In the genomic region with DNA sequence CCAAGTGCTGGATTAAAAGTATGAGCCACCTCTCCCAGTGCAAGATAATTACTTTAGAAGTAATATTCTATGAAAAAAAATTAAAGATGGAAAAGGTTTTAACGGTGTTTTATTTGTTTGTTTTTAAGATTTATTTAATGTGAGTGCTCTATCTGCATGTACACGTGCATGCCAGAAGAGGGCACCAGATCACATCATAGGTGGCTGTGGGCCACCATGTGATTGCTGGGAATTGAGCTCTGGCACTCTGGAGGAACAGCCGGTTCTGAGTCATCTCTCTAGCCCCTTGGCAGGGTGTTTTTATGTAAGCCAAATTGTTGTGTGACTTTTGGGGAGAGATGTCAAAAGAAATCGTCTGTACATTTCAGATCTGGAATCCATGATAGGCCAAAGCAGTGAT, we compare ENCODE assay signal across 10 mouse cellular contexts. TPM values are rescaled to one million over a fixed set of nuclear protein-coding genes. Genes with fewer than 3 reads are reported as not detected.
A peak's percentile ranks its signal among the peaks of the same experiment; 100 is the strongest.
DNase-seq lines count a peak whose midpoint lies in the region; ATAC-seq and TF ChIP-seq lines count a peak whose summit lies in the region.
"Had no signal": no experiment of that assay in that cellular context is flagged by ENCODE, and none has a peak within 500 bp of the region (broad histone marks: within the 10 kb centered on the region; RNA-seq: fewer than 3 reads in every experiment).

No protein-coding gene starts in this region.

- H3K27ac ChIP-seq in CH12.LX (ENCODE audit: insufficient read depth, low read depth): no peak overlapping the region
- H3K27ac ChIP-seq in midbrain, embryonic 14.5 days (replicated peaks; ENCODE audit: low read depth, low read length): no peak overlapping the region
- H3K27ac ChIP-seq: limb, embryonic 13.5 days had no signal

- no peak overlapping the region for H3K4me2 ChIP-seq in CH12.LX (ENCODE audit: insufficient read depth, low read depth, poor library complexity, severe bottlenecking)
- H3K4me2 ChIP-seq in midbrain, embryonic 14.5 days (ENCODE audit: low read length): no peak overlapping the region
- H3K4me2 ChIP-seq: limb, embryonic 13.5 days had no signal

- ATAC-seq in megakaryocyte-erythroid progenitor cell, adult 5-6 weeks (replicated peaks; ENCODE audit: low FRiP score, low TSS enrichment, poor library complexity, severe bottlenecking): peak; percentile 60; the same call in 1 of the 2 replicates
- ATAC-seq in midbrain, embryonic 14.5 days (ENCODE audit: low FRiP score, low TSS enrichment): no peak

- no peak for TF ChIP-seq EP300 in CH12.LX (IDR thresholded peaks at IDR 0.05; ENCODE audit: low read length)

- in situ Hi-C loops in CH12.LX (cut with MboI; ENCODE audit: low pct_ligation_motif_present, low pct_unique_long_range_greater_than_20kb, low sequenced_read_pairs): no loop called here

- no peaks in the 10 kb centered on the region for H3K4me1 ChIP-seq in CH12.LX (ENCODE audit: control insufficient read depth in 1 of 2, insufficient read depth in 2 of 2)
- H3K4me1 ChIP-seq in midbrain, embryonic 14.5 days (ENCODE audit: control insufficient read depth, insufficient read depth, low read length): no peaks in the 10 kb centered on the region
- H3K4me1 ChIP-seq: limb, embryonic 13.5 days had no signal

- no peaks in the 10 kb centered on the region for H3K27me3 ChIP-seq in CH12.LX (replicated peaks)
- no peaks in the 10 kb centered on the region for H3K27me3 ChIP-seq in midbrain, embryonic 14.5 days (ENCODE audit: control insufficient read depth, insufficient read depth, low read length)
- H3K27me3 ChIP-seq: limb, embryonic 13.5 days had no signal

- peak; percentile 80 for TF ChIP-seq RAD21 in CH12.LX (IDR thresholded peaks at IDR 0.05; ENCODE audit: low read depth, low read length)

- no peaks in the 10 kb centered on the region for H3K9me3 ChIP-seq in CH12.LX (replicated peaks; ENCODE audit: low read length)
- no peaks in the 10 kb centered on the region for H3K9me3 ChIP-seq in midbrain, embryonic 14.5 days (ENCODE audit: control insufficient read depth, low read length)
- H3K9me3 ChIP-seq: limb, embryonic 13.5 days had no signal

- peak; percentile 28 for DNase-seq in heart, postnatal 4 days
- DNase-seq in heart, adult 9 months (ENCODE audit: low spot score in 2 of 2): no peak
- DNase-seq in CH12.LX (ENCODE audit: extremely low read depth): peak; percentile 51
- no peak for DNase-seq in brain, embryonic 14.5 days (ENCODE audit: low read depth)
- no peak for DNase-seq in right cerebral cortex, adult 2 months (ENCODE audit: low spot score in 2 of 2)
- no peak for DNase-seq in midbrain, embryonic 14.5 days
- no peak for DNase-seq in layer of hippocampus, adult 11-12 months (ENCODE audit: low spot score)

- H3K9ac ChIP-seq in CH12.LX (ENCODE audit: insufficient read depth, low read depth): no peak overlapping the region
- H3K9ac ChIP-seq in midbrain, embryonic 14.5 days (replicated peaks; ENCODE audit: low read length): no peak overlapping the region
- H3K9ac ChIP-seq: limb, embryonic 13.5 days had no signal

- WGBS in midbrain, embryonic 14.5 days: 39% methylated on average over 4 of the region's 4 CpGs

- no peaks in the 10 kb centered on the region for H3K79me2 ChIP-seq in CH12.LX (replicated peaks; ENCODE audit: control insufficient read depth, extremely low read depth, insufficient read depth, poor library complexity, severe bottlenecking)

- peak; percentile 45 to 81 for TF ChIP-seq CTCF in CH12.LX (conservative IDR thresholded peaks at IDR 0.05 in 1 of 2, IDR thresholded peaks at IDR 0.05 in 1 of 2; ENCODE audit: low read depth in 2 of 2, low read length in 2 of 2)
- peak; percentile 35; the same call in 1 of the 2 replicates for TF ChIP-seq CTCF in brain, embryonic 14.5 days (IDR thresholded peaks at IDR 0.05; ENCODE audit: borderline replicate concordance, extremely low read depth, insufficient read depth, insufficient read length)

- H3K36me3 ChIP-seq in CH12.LX (replicated peaks in 1 of 2; ENCODE audit: control insufficient read depth in 1 of 2, insufficient read depth in 1 of 2, low read length in 1 of 2): no peaks in the 10 kb centered on the region
- H3K36me3 ChIP-seq in midbrain, embryonic 14.5 days (ENCODE audit: control insufficient read depth, insufficient read depth, low read length): no peaks in the 10 kb centered on the region
- H3K36me3 ChIP-seq: limb, embryonic 13.5 days had no signal

- dilution Hi-C loops in CH12.LX (cut with MboI; ENCODE audit: extremely low pct_ligation_motif_present, extremely low pct_unique_long_range_greater_than_20kb, low sequenced_read_pairs): no loop called here

- H3K4me3 ChIP-seq in CH12.LX (replicated peaks in 1 of 3; ENCODE audit: low read depth in 2 of 3, low read length in 2 of 3, poor library complexity in 1 of 3): no peak overlapping the region
- H3K4me3 ChIP-seq in midbrain, embryonic 14.5 days (replicated peaks; ENCODE audit: low read depth, low read length): no peak overlapping the region
- H3K4me3 ChIP-seq: limb, embryonic 13.5 days had no signal

- TF ChIP-seq POLR2A in CH12.LX (IDR thresholded peaks at IDR 0.05; ENCODE audit: low read depth, low read length): no peak
- no peak for TF ChIP-seq POLR2A in brain, embryonic 14.5 days (IDR thresholded peaks at IDR 0.05; ENCODE audit: borderline replicate concordance, extremely low read depth, insufficient read depth, insufficient read length, poor library complexity, severe bottlenecking)

TF ChIP-seq in CH12.LX, 34 proteins besides CTCF, POLR2A, EP300 and RAD21:
- no peak for TF ChIP-seq USF1 (IDR thresholded peaks at IDR 0.05; ENCODE audit: low read depth, low read length)
- TF ChIP-seq MAX (IDR thresholded peaks at IDR 0.05; ENCODE audit: low read length): peak; percentile 87
- TF ChIP-seq MYC (IDR thresholded peaks at IDR 0.05; ENCODE audit: low read depth, low read length): peak; percentile 86
- TF ChIP-seq JUN (IDR thresholded peaks at IDR 0.05; ENCODE audit: insufficient read depth, low read depth, low read length): no peak
- no peak for TF ChIP-seq TBP (conservative IDR thresholded peaks at IDR 0.05; ENCODE audit: low read depth, low read length)
- no peak for TF ChIP-seq ZMIZ1 (IDR thresholded peaks at IDR 0.05; ENCODE audit: low read depth, low read length)
- no peak for TF ChIP-seq ELF1 (IDR thresholded peaks at IDR 0.05; ENCODE audit: low read depth, low read length)
- TF ChIP-seq POLR2AphosphoS2 (IDR thresholded peaks at IDR 0.05; ENCODE audit: low read depth, low read length): no peak
- no peak for TF ChIP-seq KAT2A (IDR thresholded peaks at IDR 0.05; ENCODE audit: insufficient replicate concordance, low read length)
- TF ChIP-seq SMC3 (IDR thresholded peaks at IDR 0.05; ENCODE audit: low read depth, low read length): peak; percentile 85
- no peak for TF ChIP-seq IRF4 (IDR thresholded peaks at IDR 0.05; ENCODE audit: low read depth, low read length)
- no peak for TF ChIP-seq PAX5 (IDR thresholded peaks at IDR 0.05; ENCODE audit: low read length)
- TF ChIP-seq JUND (conservative IDR thresholded peaks at IDR 0.05; ENCODE audit: low read depth, low read length): 0 out of 2 replicates have a peak, but pooled peaks have one; percentile 27
- no peak for TF ChIP-seq SIN3A (IDR thresholded peaks at IDR 0.05; ENCODE audit: low read length)
- TF ChIP-seq MEF2A (IDR thresholded peaks at IDR 0.05; ENCODE audit: borderline replicate concordance, low read depth, low read length): no peak
- TF ChIP-seq MXI1 (IDR thresholded peaks at IDR 0.05; ENCODE audit: low read depth, low read length): no peak
- TF ChIP-seq CHD2 (IDR thresholded peaks at IDR 0.05; ENCODE audit: low read length): no peak
- TF ChIP-seq ZKSCAN1 (IDR thresholded peaks at IDR 0.05; ENCODE audit: borderline replicate concordance, low read depth, low read length): no peak
- no peak for TF ChIP-seq NELFE (IDR thresholded peaks at IDR 0.05; ENCODE audit: low read depth, low read length)
TF ChIP-seq in CH12.LX: peak in this region for 4.

RNA-seq across cellular contexts. Expression of a gene that starts 36.6 kb away (rescaled TPM):
- total RNA-seq in heart, postnatal 4 days (2021): 100 to 1,000 TPM; 203 to 210 TPM
- total RNA-seq in CH12.LX (2012; rRNA removed): 102 and 132 TPM in 2 replicates
- 232 and 244 TPM in 2 replicates for total RNA-seq in CH12.LX (2014; rRNA removed)
- polyA plus RNA-seq in CH12.LX (2012; ENCODE audit: insufficient read length, low read depth): 264 and 277 TPM in 2 replicates
- polyA plus RNA-seq in brain, embryonic 14.5 days (2012; rRNA removed): 90.2 and 99.6 TPM in 2 replicates
- 378 and 558 TPM in 2 replicates for total RNA-seq in megakaryocyte-erythroid progenitor cell, adult 5-6 weeks (2014; fragmentation: Nextera tagmentation)
- total RNA-seq in megakaryocyte-erythroid progenitor cell, adult 5-6 weeks (2017): 583 and 708 TPM in 2 replicates
- 127 and 161 TPM in 2 replicates for polyA plus RNA-seq in midbrain, embryonic 14.5 days (2014; fragmentation: Nextera tagmentation; extraction: Ambion mirVana)

RNA-seq across cellular contexts. Expression of a gene that starts 55.4 kb away (rescaled TPM):
- total RNA-seq in heart, postnatal 4 days (2021): not detected
- total RNA-seq in CH12.LX (2012; rRNA removed) (not detected in 2 replicates), CH12.LX (2014; rRNA removed) (not detected in 2 replicates)
- polyA plus RNA-seq in CH12.LX (2012; ENCODE audit: insufficient read length, low read depth): not detected in 2 replicates
- not detected in 2 replicates for polyA plus RNA-seq in brain, embryonic 14.5 days (2012; rRNA removed)
- not detected in 2 replicates for total RNA-seq in megakaryocyte-erythroid progenitor cell, adult 5-6 weeks (2014; fragmentation: Nextera tagmentation)
- not detected in 2 replicates for total RNA-seq in megakaryocyte-erythroid progenitor cell, adult 5-6 weeks (2017)
- 0.43 and 0.47 TPM in 2 replicates for polyA plus RNA-seq in midbrain, embryonic 14.5 days (2014; fragmentation: Nextera tagmentation; extraction: Ambion mirVana)
- polyA plus RNA-seq: embryonic facial prominence, embryonic 11.5 days had no signal

Comparison
In these comparisons a context has a peak if more than half of its experiments do, and no peak if none do; other contexts are left out.
1. DNase-seq: peak in heart, postnatal 4 days (single experiment) and CH12.LX (single experiment); none in heart, adult 9 months (0 of 2), brain, embryonic 14.5 days (single experiment), right cerebral cortex, adult 2 months (0 of 2), midbrain, embryonic 14.5 days (single experiment) and layer of hippocampus, adult 11-12 months (single experiment).